Mouse (Mus musculus) layer of hippocampus, adult 11-12 months (tissue): ENCODE measurements around the gene Macrod2.

Experiments
- DNase-seq: peaks from one replicate; pipeline ENCODE4 v3.0.0; 2022; ENCODE audit warnings: low spot score

The Macrod2 gene

DNA sequence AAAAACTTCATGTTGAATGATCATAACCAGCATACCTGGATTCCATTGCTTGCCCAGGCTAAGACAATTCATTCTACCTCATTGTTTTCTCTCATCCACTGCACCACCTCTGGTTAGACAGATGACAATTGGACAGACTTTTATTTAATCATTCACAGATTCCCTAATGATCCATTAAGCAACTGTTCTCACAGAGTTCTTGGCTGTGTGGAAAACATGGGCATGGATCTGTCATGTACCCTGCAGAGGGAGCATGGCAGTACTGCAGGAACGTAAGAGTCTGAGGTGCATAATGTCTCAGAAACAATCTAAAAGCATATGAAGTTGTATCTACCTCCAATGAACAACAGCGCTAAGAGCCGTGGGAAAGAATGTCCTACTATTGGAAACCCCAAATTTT is 1110.3 kb downstream of the Macrod2 start:
- DNase-seq = no peak

DNA sequence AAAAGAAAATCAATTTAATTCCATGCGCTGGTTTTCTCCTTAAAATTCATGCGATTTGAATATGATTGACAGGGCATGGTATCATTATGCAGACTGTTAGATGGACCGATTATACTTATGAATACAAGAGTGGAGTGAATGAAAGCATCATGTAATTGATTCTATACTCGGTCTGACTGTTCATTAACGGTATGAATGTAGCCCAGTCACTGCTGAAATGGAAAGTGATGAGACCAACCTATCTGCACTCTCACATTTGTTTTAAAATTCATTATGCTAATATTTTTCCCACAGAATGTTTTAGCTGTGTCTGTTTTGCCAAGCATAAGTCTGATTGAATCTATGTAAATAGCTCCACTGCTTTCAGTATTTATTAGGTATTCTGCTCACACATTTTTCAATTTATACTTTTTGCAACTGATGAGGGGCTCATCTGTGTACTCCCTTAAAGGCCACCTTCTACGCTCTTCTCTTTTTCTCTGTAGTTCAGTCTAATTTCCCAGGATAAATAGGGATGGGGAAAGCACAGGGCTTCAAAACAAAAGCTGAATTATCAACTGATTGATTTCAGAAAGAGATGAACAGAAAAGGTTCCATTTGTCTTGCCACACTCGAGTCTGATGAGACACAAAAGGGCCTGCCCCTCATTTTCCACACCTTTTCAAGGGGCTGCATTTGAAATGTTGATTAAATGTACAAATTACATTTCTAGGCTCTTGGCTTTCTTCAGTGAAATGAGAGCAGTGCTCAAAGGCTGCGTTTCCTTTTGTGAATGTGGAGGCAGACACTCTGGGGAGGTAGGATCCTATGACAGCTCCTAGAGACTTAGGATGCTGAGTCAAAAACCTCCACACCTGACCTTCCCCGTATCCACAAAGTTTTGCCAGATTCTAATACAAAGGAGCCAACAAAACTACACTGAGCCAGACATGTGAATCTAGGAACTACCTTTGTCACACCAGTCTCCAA is 1113.1 kb downstream of the Macrod2 start:
- DNase-seq = no peak

DNA sequence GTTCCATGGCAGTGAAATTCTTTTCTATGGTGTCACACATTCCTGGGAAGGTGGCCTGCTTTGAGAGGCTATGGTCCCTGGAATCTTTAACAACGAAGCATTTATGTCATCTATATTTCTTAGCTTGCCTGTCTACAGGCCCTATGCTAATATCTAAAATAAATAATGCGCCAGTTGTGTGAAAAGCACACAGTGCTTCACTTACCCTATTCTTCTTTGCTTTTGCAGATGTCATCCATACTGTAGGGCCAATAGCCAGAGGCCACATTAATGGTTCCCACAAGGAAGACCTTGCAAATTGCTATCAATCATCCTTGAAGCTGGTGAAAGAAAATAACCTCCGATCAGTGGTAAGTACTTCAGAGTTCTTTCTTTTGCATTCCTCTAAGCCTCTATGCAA is 1119.9 kb downstream of the Macrod2 start:
- DNase-seq = no peak

GRCm38 (mm10) chr2:141522081-141522480 is 1127.0 kb downstream of the Macrod2 start:
- DNase-seq = peak; percentile 5

GRCm38 (mm10) chr2:141545877-141546276 is 1150.8 kb downstream of the Macrod2 start:
- no peak for DNase-seq

DNA sequence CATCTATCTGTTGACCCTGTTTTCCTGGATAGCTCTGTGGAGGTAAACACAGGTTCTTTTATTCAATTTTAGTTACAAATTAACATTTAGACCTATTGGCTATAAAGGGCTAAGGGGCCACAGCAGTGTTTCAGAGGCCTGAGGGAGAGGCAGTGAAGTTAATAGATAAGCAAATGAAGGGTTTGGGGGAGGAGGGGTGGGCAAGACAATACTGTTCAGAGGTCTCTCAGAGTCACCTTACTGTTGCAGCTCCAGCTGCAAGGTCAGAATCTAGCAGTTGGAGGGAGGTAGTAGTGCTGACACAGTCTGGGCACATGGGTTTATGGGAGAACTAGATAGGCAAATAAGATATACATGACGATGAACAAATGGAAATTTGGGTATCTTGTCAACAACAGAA is 1156.6 kb downstream of the Macrod2 start:
- DNase-seq = no peak

DNA sequence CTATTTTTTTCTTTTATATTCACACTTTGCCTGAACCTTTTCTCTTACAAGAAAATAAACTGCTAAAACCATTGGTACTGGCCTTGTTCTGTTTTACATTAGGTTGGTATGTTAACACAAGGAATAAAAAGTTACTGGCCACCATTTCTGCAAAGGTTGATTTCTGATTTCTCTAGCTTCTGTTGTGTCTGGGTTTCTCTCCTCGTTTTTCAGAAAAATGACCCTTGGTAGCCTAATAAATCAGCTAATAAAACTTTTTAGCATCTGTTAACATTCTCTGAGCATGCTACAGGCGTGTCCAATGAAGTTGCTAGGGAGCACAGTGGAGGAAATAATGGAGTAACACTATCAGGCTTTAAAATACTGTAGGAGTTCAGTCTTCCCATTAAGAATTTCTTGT is 1161.6 kb downstream of the Macrod2 start:
- DNase-seq = no peak

DNA sequence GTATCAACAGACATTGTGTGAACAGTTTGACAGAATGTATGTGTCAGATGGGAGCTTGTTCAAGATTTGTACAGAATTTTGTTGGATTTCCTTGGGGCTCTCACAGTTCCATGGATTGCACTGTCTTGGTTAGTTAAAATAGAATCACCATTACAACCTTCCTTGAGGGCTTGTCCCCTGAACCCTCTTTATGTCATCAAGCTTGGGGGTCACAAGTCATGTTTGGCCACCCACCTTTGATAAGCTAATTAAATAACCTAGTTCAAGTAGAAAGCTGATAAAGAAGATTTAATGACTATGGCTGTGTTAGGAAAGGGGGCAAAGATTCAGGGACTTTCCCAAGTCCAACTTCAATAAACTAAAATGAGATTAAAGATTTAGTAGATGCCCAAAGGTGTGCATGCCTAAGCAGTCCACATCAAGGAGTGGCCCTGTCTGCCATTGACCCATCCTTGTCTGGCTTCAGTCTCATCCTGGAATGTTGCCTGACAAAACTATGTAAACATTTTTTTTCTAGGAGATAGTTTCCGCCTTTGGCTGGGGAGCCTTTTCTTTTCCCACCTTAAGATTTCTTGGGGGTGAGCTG is 1163.2 kb downstream of the Macrod2 start:
- DNase-seq = no peak

DNA sequence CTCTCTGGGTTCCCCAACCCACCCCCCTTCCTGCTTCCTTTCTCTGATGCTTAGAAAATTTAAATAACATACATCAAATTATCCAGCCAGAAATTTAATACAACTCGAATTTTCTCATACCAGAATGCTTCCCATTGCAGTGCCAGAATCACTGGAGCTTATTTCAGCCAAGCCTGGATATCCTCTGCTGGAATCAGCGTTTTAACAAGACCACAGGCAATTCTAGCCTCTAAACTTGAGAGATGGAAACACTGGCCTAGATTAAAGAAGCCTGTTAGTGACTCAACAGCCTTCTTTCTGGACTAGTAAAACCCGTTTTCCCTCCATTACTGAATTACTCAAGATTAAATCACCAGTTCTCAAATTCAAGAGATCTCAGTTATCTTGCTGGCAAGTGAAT is 1170.9 kb downstream of the Macrod2 start:
- DNase-seq = no peak

- DNase-seq = no peak
These were observed 1176.3 kb downstream of the Macrod2 start for GRCm38 (mm10) chr2:141571360-141571759.

GRCm38 (mm10) chr2:141578206-141578605 is 1183.1 kb downstream of the Macrod2 start:
- DNase-seq = no peak

DNA sequence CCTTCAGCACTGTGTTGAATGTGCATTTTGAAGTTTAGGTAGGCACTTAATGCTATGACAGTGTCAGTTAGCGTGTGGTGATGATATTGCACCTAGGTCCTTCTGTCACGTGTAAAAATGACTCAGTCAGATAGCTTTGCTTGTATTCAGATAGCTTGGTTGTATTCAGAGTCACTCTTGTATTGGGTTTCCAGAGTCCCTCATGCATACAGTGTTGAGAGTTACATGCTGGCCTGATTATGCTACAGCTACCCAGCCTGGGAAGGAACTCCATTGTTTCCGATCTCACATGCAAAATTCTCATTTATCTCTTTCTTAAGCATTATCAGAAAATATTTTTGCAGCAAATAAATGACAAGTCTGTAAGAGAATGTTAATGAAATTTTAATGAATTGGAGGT is 1187.3 kb downstream of the Macrod2 start:
- DNase-seq = no peak

GRCm38 (mm10) chr2:141582933-141583332 is 1187.8 kb downstream of the Macrod2 start:
- DNase-seq = no peak

- no peak for DNase-seq
These were observed 1192.2 kb downstream of the Macrod2 start for GRCm38 (mm10) chr2:141587290-141587689.

DNA sequence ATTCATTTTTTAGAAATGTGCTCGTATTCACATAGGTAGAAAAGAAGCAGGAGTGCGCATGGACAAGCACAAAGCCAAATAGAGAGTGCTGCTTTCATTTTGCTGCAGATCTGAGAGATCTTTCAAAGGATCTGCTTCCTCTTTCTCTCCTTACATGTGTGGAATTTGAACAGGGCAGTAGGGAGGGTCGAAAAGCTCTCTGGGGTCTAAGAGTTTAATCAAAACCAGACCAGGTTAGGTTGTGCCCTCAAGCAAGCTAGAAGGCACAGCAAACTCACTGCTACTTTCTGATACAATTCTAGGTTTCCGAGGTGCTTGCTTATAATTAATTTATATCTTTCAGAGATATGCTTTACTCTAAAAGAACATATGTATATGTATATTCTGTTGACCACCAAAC is 1196.2 kb downstream of the Macrod2 start:
- DNase-seq = no peak

DNA sequence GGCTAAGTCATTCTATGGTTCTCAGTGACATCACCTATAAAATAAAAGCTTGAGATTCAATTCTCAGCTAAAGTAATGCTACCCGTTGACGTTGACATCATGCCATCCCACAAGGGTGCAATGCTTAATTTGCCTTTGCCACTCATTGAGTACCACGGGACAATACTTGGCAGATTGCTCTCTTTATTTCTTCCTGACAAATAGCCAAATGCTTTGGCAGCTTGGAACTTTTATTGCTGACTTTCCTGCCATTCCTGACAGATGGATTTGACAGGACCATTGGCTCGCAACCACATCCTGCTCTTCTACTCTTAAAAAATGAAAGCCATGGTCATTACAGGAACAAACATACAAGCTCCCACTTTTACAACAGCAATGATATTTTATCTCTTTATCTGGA is 1199.7 kb downstream of the Macrod2 start:
- DNase-seq = no peak

DNA sequence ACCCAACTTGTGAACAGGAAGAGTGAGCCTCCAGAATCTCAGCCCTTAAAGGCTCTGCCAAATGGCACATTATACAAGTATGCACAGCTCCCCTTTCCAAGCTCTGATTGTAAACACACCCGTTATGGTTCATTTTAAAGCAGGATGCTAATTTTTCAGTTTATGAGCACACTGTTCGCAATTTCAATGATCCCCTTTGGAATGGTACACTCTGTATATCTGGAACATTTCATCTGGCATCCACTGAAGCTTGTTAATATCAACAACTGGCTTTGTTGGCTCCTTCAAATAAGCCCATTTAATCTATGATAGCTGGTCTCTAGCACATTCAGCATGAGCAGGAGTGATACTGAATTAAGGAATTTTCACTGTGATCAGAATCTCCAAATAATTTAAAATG is 1222.6 kb downstream of the Macrod2 start:
- DNase-seq = peak; percentile 21

DNA sequence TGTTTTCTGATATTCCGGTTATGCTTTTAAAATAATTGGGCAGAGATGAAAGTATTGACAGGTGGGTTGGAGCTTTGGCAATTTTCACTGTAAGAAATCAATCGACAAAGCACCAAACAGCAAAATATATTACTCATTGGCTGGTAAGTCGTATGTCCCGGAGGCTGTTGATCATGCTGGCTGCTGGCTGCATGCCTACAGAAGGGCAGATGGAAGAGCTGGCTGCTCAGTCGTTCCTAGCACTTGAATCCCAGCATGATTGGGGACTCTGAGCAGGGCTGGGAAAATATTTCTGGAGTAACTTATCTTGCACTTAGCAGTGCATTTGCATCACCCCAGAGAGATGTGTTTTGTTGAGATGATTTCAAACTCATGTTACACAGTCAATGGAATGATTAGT is 1223.1 kb downstream of the Macrod2 start:
- peak; percentile 85 for DNase-seq

DNA sequence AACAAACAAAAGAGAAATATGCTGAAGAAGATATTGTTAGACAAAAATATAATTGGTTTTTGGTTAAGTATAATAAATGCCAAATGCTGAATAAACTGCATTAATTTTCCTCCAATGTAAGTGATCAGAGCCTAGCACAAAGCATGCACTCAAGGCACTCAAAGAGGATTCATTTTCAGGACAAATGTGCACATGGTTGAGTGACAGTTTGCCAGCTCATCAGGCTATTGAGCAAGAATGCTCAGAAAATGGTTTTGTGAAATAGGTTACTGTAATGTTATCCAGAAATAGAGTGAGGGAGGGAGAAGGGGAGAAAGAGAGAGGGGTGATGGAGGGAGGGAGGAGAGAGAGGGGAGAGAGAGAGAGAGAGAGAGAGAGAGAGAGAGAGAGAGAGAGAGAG is 1268.9 kb downstream of the Macrod2 start:
- peak; percentile 8 for DNase-seq

GRCm38 (mm10) chr2:141672814-141673213 is 1277.7 kb downstream of the Macrod2 start:
- DNase-seq = no peak

- DNase-seq = no peak
These were observed 1278.3 kb downstream of the Macrod2 start for GRCm38 (mm10) chr2:141673405-141673804.

- no peak for DNase-seq
These were observed 1302.4 kb downstream of the Macrod2 start for GRCm38 (mm10) chr2:141697541-141697940.

DNA sequence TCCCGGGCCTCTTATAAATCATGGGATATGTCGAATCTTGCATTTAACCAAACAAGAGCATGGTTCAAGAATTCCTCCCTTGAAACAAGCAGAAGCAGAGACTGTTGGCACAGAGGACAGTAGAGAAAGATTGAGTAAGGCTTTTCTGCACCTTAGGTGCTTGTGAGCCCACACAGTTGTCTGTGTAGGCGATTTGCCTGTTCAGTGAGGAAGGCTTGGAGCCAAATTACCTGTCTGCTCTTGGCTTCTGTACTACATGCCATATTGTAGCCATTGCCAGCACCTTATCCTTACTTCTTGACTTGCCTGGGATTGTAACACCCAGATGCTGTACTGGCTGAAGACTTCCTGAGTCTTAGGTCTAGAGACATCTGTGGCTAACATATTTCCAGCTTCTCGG is 1303.2 kb downstream of the Macrod2 start:
- no peak for DNase-seq
